Mouse (Mus musculus) C2C12 (cell line): ENCODE data around the gene Tmem203.

Experiments used
- CTCF ChIP-seq: IDR thresholded peaks from one replicate; pipeline ENCODE4 v1.5.1; 2011; ENCODE audit not compliant: control insufficient read depth, insufficient read depth, insufficient read length
- MYOD1 ChIP-seq: IDR thresholded peaks from one replicate; pipeline ENCODE4 v1.6.1; 2011; ENCODE audit warnings: low read depth; ENCODE audit not compliant: control insufficient read depth, insufficient read length
- USF1 ChIP-seq: IDR thresholded peaks from one replicate; pipeline ENCODE4 v1.6.1; 2011; ENCODE audit warnings: low read depth, mild to moderate bottlenecking, control low read depth, moderate library complexity

- TF ChIP-seq CTCF, result no peak
- TF ChIP-seq MYOD1, result no peak
- no peak for TF ChIP-seq USF1
Observed at GRCm38 (mm10) chr2:25238106-25238505, 17.1 kb upstream of the Tmem203 start.
